Mouse (Mus musculus): ENCODE results near the gene Cacng1. TPM values are rescaled to one million over a fixed set of nuclear protein-coding genes. Genes with fewer than 3 reads are reported as not detected.
A peak's percentile ranks its signal among the peaks of the same experiment; 100 is the strongest.

Gene Cacng1
- polyA plus RNA-seq (2015; fragmentation: Nextera tagmentation; extraction: Ambion mirVana) = 0.31 and 0.35 TPM in 2 replicates

DNA sequence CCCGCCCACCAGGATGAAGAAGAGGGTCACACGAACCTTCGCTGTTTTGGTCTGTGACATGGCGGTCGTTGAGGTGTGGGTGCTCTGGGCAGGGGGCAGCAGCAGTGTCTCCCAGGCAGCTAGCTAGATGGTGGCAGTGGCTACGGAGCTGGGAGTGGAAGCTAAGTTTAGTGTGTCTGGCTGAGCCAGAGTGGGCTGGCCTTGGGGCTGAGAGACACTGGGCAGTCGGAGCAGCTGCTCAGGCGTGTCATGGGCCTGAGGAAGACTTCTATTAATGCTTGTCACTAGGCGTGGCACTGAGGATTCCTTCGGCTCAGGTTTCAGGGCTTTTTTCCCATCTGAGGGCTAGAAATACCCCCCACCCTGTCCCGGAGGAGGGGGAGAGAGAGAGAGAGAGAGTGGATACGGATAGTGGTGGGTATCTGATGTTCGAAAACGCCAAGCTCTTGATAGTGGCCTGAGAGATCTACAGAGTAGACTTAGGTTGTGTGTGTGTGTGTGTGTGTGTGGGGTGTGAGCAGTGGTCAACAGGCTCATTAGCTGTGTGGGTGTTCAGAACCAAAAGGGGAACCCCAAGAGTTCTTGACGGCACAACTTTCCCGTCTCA lies at the start of gene Cacng1:
Gene Cacng1, minus strand, starts transcription at position 191 of the 607 bp plus-strand sequence.
- H3K9me3 ChIP-seq = peaks cover 8% of the 10 kb centered on the region
- H3K4me2 ChIP-seq = no peak within 1 kb of the TSS
- no peak for ATAC-seq (ENCODE audit: low FRiP score)
- H3K36me3 ChIP-seq = peaks cover 5% of the 10 kb centered on the region; the same call in 1 of the 2 replicates
- 0 out of 2 replicates have a peak, but pooled peaks cover 3% of the 10 kb centered on the region for H3K4me1 ChIP-seq (replicated peaks)
- no peak within 1 kb of the TSS for H3K27ac ChIP-seq
- no peak within 1 kb of the TSS for H3K9ac ChIP-seq
- H3K27me3 ChIP-seq = no peaks in the 10 kb centered on the region
- 81% methylated on average over 16 of the region's 16 CpGs for WGBS
- no peak within 1 kb of the TSS for H3K4me3 ChIP-seq

DNA sequence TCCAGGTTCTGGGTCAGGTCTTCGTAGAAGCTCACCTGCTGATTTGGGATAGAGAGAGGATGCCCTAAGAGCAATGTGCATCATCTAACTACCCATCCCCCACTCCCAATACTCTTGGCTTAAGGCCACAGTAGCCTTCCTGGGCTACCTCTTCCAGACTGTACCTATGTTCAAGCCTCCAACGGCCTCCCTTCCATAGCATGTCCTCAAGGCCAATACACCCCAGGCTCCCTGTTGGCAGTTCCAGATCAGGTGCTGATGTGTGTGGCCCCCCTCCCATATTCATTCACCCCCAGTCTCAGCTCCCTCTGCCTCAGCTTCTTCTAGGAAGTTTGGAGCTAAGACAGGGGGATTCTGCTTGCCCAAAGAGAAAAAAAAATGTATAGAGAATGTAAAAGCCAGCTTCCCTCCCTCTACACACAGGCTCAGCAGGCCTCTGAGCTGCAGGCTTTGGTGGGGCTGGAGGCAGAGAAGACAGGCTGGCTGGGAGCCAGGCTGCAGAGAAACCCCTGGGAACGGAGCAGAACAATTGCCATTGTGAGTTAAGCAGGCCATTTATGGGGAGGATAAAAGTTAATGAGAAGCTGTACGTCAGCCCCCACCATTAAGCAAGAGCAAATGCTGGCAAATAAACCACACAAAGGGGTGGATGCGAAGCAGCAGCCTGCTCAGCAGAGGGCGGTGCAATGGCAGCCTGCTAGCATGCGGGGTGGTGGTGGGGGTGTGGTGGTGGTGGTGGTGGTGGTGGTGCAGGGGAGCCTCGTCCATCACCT lies 46.6 kb upstream of the Cacng1 start:
- Histone ChIP-seq H3K27me3 (no peaks in the 10 kb centered on the region), H3K27ac (peak overlapping the region; percentile 95), H3K36me3 (no peaks in the 10 kb centered on the region), H3K9me3 (no peaks in the 10 kb centered on the region), H3K4me3 (no peak overlapping the region), H3K4me1 (replicated peaks) (peaks cover 81% of the 10 kb centered on the region), H3K4me2 (peak overlapping the region; percentile 14; the same call in 1 of the 2 replicates), H3K9ac (0 out of 2 replicates have a peak overlapping the region, but pooled peaks have one; percentile 57)
- 16% methylated on average over 8 of the region's 8 CpGs for WGBS
- ATAC-seq (ENCODE audit: low FRiP score) = peak; percentile 80

DNA sequence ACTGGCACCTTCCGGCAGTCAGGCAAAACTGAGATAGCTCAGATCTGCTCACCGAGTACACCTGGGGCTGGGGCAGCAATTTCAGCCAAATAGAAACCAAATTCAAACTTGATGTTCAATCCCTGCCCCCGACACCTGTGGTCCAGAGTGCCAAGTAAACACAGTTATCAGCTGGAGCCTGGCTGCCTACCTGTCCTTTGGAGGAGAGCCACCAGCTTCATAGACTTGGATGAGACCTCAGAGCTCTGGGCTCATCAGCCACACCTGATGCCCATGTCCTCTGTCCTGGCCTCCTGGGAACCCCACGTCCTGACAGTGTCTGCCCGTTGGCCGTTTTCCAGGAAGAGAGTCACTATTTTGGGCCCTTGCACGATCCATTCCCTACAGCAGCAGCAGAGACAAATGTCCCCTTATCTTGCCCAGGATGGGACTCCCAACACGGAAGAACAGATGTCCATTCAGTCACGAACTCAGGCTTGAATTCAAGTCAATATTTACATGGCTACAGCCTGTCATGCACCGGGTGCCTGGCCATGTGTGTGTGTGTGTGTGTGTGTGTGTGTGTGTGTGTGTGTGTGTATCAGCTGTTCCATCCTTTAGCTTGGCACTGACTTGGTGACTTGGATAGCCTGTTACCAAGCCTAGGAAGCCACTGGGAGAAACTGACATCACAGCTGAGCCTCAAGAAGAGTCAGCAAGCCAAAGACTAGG lies 45.6 kb upstream of the Cacng1 start:
- peaks cover 72% of the 10 kb centered on the region for H3K4me1 ChIP-seq (replicated peaks)

DNA sequence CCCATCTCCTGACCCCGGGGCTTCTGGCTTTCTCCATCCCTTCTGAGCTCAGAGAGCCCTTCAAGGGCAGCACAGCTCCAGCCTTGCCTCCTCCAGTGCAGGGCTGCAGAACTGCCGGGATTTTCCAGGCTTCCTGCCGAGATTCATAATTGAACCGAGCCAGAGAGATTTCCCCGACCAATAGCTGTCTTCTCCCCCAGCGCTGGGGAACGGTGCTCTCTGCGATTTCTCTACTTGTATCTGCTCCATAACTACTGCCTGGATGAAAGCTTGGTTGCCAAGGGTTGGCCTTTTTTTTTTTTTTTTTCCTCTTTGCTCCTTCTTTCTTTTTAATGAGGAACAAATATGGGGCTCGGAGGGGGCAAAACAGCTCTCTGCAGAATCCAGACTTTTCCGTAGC lies 43.7 kb upstream of the Cacng1 start:
- H3K9ac ChIP-seq = no peak overlapping the region
- ATAC-seq (ENCODE audit: low FRiP score) = no peak
- no peaks in the 10 kb centered on the region for H3K27me3 ChIP-seq
- H3K4me3 ChIP-seq = no peak overlapping the region
- 37% methylated on average over 10 of the region's 10 CpGs for WGBS
- no peak overlapping the region for H3K4me2 ChIP-seq
- H3K36me3 ChIP-seq = peaks cover 6% of the 10 kb centered on the region; the same call in 1 of the 2 replicates
- H3K9me3 ChIP-seq = no peaks in the 10 kb centered on the region
- peaks cover 69% of the 10 kb centered on the region for H3K4me1 ChIP-seq (replicated peaks)
- peak overlapping the region; percentile 71 for H3K27ac ChIP-seq

More for the DNA sequence above, 45.6 kb upstream of the Cacng1 start:
- no peak overlapping the region for H3K9ac ChIP-seq
- no peak for ATAC-seq (ENCODE audit: low FRiP score)
- H3K36me3 ChIP-seq = peaks cover 6% of the 10 kb centered on the region; the same call in 1 of the 2 replicates
- no peak overlapping the region for H3K4me2 ChIP-seq
- no peak overlapping the region for H3K4me3 ChIP-seq
- no peaks in the 10 kb centered on the region for H3K9me3 ChIP-seq
- 67% methylated on average over 10 of the region's 10 CpGs for WGBS
- H3K27me3 ChIP-seq = no peaks in the 10 kb centered on the region
- peak overlapping the region; percentile 95 for H3K27ac ChIP-seq

DNA sequence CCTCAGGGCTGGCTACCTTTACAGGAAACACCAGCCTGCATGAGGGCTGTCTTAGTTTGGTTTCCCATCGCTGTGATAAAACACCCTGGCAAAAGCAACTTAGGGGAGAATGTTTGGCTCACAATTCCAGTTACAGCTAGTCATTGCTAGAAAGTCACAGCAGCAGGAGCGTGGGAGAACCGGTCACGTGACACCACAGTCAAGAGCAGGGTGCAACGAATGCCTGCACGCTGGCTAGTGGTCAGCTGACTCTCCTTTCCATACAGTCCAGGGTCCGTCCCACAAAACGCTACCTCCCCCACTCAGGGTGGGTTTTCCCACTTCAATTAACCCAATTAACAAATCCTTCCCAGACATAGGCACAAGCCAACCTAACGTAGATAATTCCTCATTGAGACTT lies 43.2 kb upstream of the Cacng1 start:
- no peak for ATAC-seq (ENCODE audit: low FRiP score)
- peaks cover 6% of the 10 kb centered on the region; the same call in 1 of the 2 replicates for H3K36me3 ChIP-seq
- no peak overlapping the region for H3K9ac ChIP-seq

DNA sequence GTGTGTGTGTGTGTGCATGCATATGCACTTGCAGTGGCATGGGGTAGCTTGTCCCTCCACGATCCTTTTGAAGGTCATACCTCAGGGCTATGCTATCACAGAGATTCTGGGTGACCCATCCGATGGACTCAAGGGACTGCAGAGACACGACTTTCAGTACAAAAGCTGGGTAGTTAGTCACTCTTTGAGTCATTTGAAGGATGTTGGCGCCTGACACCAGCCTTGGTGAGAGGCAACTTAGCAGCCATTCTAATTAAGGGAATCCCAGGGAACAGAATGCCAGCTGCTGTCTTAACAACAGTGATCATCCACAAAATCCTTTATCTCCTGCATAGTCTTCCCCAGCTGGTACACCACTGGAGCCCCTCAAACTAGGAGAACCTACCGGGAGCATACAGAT lies 32.8 kb upstream of the Cacng1 start:
- Histone ChIP-seq H3K4me1 (replicated peaks) (peaks cover 35% of the 10 kb centered on the region), H3K4me2 (no peak overlapping the region), H3K9ac (no peak overlapping the region), H3K4me3 (no peak overlapping the region), H3K36me3 (peaks cover 21% of the 10 kb centered on the region; the same call in 1 of the 2 replicates), H3K27me3 (no peaks in the 10 kb centered on the region), H3K9me3 (no peaks in the 10 kb centered on the region), H3K27ac (no peak overlapping the region)
- 64% methylated on average over 5 of the region's 5 CpGs for WGBS
- ATAC-seq (ENCODE audit: low FRiP score) = no peak

More for the DNA sequence above, 43.2 kb upstream of the Cacng1 start:
- Histone ChIP-seq H3K27ac (peak overlapping the region; percentile 71), H3K4me2 (no peak overlapping the region), H3K4me1 (replicated peaks) (peaks cover 65% of the 10 kb centered on the region), H3K4me3 (no peak overlapping the region), H3K9me3 (no peaks in the 10 kb centered on the region), H3K27me3 (no peaks in the 10 kb centered on the region)
- 82% methylated on average over 9 of the region's 9 CpGs for WGBS

DNA sequence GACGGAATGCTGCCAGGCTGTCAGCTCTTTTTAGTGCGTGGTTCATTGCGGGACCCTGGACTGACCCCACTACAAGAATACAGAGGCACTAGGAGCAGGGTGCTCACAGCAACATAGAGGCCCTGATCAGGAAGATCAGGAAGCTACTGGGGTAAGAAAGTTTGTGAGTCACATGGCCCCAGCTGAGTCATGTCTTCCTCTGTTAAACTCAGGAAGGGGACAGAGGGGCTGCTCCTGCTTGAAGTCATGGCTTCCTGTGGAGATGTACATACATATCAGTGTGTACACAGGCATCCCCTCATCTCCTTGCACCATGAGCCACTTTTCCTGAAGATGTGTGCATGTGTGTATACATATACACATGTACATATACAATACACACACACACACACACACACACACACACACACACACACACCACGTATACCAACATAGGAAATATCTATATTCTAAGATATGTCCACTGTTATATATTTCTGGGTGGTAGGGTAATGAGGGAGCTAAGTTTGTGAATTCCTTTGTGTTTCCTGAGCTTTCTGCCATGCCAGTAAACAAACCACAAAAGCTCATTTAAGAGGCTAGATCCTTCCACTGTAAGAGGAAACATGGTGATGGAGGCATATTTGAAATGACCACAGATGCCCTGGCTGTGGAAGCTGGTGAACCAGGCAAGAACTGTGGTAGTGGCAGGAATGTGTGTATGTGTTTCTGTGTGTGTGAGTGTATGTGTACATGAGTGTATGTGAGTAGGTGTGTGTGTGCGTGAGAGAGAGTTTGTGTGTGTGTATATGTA lies 32.1 kb upstream of the Cacng1 start:
- no peaks in the 10 kb centered on the region for H3K27me3 ChIP-seq
- no peak overlapping the region for H3K9ac ChIP-seq
- no peak overlapping the region for H3K4me2 ChIP-seq
- H3K4me1 ChIP-seq (replicated peaks) = peaks cover 35% of the 10 kb centered on the region
- H3K36me3 ChIP-seq = peaks cover 21% of the 10 kb centered on the region; the same call in 1 of the 2 replicates
- no peaks in the 10 kb centered on the region for H3K9me3 ChIP-seq
- WGBS = 72% methylated on average over 5 of the region's 5 CpGs
- H3K27ac ChIP-seq = no peak overlapping the region
- ATAC-seq (ENCODE audit: low FRiP score) = no peak
- no peak overlapping the region for H3K4me3 ChIP-seq

DNA sequence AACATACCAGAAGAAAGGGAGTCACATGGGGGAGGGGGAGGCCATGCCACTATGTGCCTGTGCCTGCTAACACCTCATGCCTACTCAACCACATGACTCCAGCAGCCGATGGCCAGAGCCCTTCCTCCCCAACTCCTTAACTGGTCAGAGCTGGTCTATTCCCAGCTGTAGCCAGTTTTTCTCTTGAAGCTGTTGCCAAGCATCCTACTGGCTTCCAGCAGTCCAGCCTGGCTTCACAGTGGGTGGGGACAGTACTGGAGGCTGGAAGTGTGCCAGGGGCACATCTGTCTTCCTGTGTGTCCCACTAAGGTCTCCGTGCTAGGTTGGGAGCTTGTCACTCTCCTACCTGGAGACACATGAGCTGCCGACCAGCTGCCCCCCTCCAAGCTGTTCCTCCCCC lies 26.8 kb upstream of the Cacng1 start:
- peaks cover 29% of the 10 kb centered on the region for H3K36me3 ChIP-seq
- H3K9me3 ChIP-seq = no peaks in the 10 kb centered on the region
- no peak overlapping the region for H3K4me3 ChIP-seq
- H3K4me2 ChIP-seq = no peak overlapping the region
- 33% methylated on average over 3 of the region's 3 CpGs for WGBS
- ATAC-seq (ENCODE audit: low FRiP score) = 0 out of 2 replicates have a peak, but pooled peaks have one; percentile 21
- peaks cover 53% of the 10 kb centered on the region for H3K4me1 ChIP-seq (replicated peaks)
- H3K27ac ChIP-seq = no peak overlapping the region
- H3K27me3 ChIP-seq = no peaks in the 10 kb centered on the region
- H3K9ac ChIP-seq = no peak overlapping the region

DNA sequence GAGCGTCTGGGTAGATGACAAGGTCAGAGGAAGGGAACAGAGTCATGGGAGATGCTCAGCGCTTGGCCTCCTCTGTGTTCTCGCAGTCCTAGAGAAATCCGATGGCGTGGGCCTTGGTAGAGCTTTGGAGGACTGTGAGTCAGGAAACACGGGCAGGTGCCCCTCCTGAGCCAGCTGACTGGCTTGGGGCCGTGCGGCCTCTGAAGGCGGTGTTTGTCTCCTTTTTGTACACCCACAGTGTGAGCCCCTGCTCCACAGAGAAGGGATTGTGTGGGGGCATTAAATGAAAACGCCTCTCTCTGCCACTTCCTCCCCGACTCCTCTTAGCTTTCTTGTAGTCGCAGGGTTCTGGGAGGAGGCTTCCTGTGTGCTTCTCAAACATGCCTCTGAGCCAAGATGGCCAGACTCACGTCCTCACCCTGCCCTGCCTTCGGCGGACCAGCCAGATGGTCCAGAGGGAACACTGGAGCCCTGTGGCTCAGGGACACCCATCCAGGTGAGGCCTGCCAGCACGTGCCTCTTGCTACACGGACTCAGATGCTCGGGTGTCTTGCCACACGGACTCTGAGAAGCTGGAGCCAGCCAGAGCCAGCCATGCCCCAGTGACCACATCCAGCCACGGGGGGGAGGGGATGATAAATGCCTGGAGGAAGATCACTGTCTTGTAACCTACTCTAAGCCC lies 22.2 kb upstream of the Cacng1 start:
- Histone ChIP-seq H3K27me3 (no peaks in the 10 kb centered on the region), H3K9ac (no peak overlapping the region), H3K4me1 (replicated peaks) (peaks cover 35% of the 10 kb centered on the region), H3K27ac (no peak overlapping the region), H3K4me3 (no peak overlapping the region), H3K4me2 (no peak overlapping the region), H3K9me3 (no peaks in the 10 kb centered on the region), H3K36me3 (peaks cover 68% of the 10 kb centered on the region)
- no peak for ATAC-seq (ENCODE audit: low FRiP score)
- 84% methylated on average over 20 of the region's 20 CpGs for WGBS

DNA sequence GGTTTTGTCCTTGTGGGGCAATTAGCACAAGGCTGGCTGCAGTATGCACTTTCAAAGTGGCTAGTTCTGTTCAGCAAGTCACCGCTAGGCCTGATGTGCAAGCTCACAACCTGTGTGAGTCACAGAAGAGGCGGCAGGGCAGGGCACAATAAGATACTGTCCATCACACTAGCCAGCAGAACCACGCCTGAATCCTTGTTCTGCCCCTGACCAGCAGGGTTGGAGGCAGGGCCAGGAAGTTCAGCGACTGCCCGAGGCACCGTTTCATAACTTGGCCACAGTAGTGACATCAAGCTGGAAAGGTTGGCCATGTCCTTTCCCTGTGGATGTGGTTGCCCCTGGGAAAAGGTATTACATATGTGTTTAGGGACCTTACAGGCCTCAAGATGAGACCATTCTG lies 21.6 kb upstream of the Cacng1 start:
- H3K9ac ChIP-seq = no peak overlapping the region
- no peak for ATAC-seq (ENCODE audit: low FRiP score)
- 89% methylated on average over 6 of the region's 6 CpGs for WGBS
- peaks cover 28% of the 10 kb centered on the region for H3K4me1 ChIP-seq (replicated peaks)
- H3K4me3 ChIP-seq = no peak overlapping the region
- H3K4me2 ChIP-seq = no peak overlapping the region
- H3K27ac ChIP-seq = no peak overlapping the region
- H3K36me3 ChIP-seq = peaks cover 75% of the 10 kb centered on the region
- H3K9me3 ChIP-seq = no peaks in the 10 kb centered on the region
- H3K27me3 ChIP-seq = no peaks in the 10 kb centered on the region

DNA sequence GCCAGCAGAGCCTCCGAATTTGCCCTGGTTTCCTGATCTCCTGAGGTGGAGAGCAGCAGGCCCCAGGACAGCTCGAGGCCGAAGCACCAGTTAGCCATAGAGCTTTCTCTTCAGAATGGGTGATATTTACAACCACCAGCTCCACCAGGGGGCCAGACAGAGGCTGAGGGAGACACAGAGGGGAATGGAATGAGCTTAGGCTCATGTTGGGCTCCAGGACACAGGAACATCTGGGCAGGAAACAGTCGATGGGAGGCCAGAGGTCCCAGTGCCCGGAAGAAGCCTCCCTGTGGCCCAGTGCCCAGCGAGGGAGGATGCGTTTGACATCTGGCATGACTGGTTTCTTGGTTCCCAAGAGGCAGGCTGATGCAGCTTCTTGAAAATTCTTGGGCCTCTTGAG lies 17.8 kb upstream of the Cacng1 start:
- WGBS = 84% methylated on average over 7 of the region's 7 CpGs
- H3K27me3 ChIP-seq = no peaks in the 10 kb centered on the region
- ATAC-seq (ENCODE audit: low FRiP score) = no peak
- no peak overlapping the region for H3K9ac ChIP-seq
- H3K36me3 ChIP-seq = peaks cover 81% of the 10 kb centered on the region
- no peaks in the 10 kb centered on the region for H3K9me3 ChIP-seq
- no peak overlapping the region for H3K4me2 ChIP-seq
- peaks cover 5% of the 10 kb centered on the region for H3K4me1 ChIP-seq (replicated peaks)
- no peak overlapping the region for H3K27ac ChIP-seq
- no peak overlapping the region for H3K4me3 ChIP-seq

All from hindbrain, embryonic 13.5 days (tissue).